Mouse (Mus musculus): ENCODE measurements around the gene Pald1.

DNA sequence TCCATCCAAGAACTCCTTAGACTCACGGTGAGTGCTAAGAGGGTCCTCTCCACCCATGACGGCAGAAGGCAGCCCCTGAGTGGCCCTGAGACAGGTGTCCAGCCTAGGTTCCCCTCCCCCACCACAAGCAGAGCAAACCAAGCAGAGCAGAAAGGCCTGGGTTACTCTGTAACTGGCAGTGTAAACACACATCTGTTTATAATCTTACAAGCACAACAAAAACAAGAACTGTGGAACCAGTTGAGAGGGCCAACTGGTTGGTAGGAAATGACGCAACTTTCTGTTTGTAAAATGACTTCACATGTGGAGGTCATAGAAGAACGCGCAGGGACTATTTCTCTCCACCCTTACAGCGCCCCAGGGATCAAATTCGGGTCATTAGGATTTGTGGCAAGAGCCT, 70.6 kb downstream of the Pald1 start:
- TF ChIP-seq CTCF (IDR thresholded peaks at IDR 0.05; ENCODE audit: borderline replicate concordance, control insufficient read depth, extremely low read depth, insufficient read depth, low read length, poor library complexity) = no peak
- TF ChIP-seq POLR2A (IDR thresholded peaks at IDR 0.05; ENCODE audit: control insufficient read depth, extremely low read depth, insufficient read depth, low read length, poor library complexity) = no peak

All from thymus, adult 2 months (tissue).